Mouse (Mus musculus) CH12.LX (cell line): ENCODE data around the gene Tigd3.

Experiments
- CTCF ChIP-seq, 2 experiments: IDR thresholded peaks in 1 of 2; conservative IDR thresholded peaks in 1 of 2; 2 replicates each; pipeline ENCODE4 v1.5.1; 2011 to 2012; ENCODE audit warnings: low read depth in 2 of 2, low read length in 2 of 2, improper control_type of control experiment in 1 of 2, inconsistent platforms in 1 of 2, mild to moderate bottlenecking in 1 of 2, moderate library complexity in 1 of 2
- E2F4 ChIP-seq: IDR thresholded peaks from 2 replicates; pipeline ENCODE4 v1.6.1; 2011; ENCODE audit warnings: low read depth, low read length, improper control_type of control experiment; ENCODE audit not compliant: insufficient replicate concordance
- EP300 ChIP-seq: IDR thresholded peaks from 2 replicates; pipeline ENCODE4 v1.6.1; 2011; ENCODE audit warnings: low read length, improper control_type of control experiment
- MAFK ChIP-seq: IDR thresholded peaks from 2 replicates; pipeline ENCODE4 v1.6.1; 2011; ENCODE audit warnings: low read length, improper control_type of control experiment; ENCODE audit not compliant: insufficient replicate concordance
- MAX ChIP-seq: IDR thresholded peaks from 2 replicates; pipeline ENCODE4 v1.6.1; 2011; ENCODE audit warnings: low read length, improper control_type of control experiment
- NELFE ChIP-seq: IDR thresholded peaks from 2 replicates; pipeline ENCODE4 v1.6.1; 2011; ENCODE audit warnings: low read depth, low read length, improper control_type of control experiment
- POLR2A ChIP-seq: IDR thresholded peaks from 2 replicates; pipeline ENCODE4 v1.6.1; 2011; ENCODE audit warnings: low read depth, mild to moderate bottlenecking, improper control_type of control experiment, low read length
- RCOR1 ChIP-seq: conservative IDR thresholded peaks from 2 replicates; pipeline ENCODE4 v1.6.1; 2012; ENCODE audit warnings: low read depth, mild to moderate bottlenecking, inconsistent platforms, low read length, improper control_type of control experiment
- SIN3A ChIP-seq: IDR thresholded peaks from 2 replicates; pipeline ENCODE4 v1.6.1; 2012; ENCODE audit warnings: low read length, improper control_type of control experiment, inconsistent platforms
- TBP ChIP-seq: conservative IDR thresholded peaks from 2 replicates; pipeline ENCODE4 v1.6.1; 2011; ENCODE audit warnings: low read depth, low read length, improper control_type of control experiment
- USF2 ChIP-seq: conservative IDR thresholded peaks from 2 replicates; pipeline ENCODE4 v1.6.1; 2011; ENCODE audit warnings: low read depth, low read length, improper control_type of control experiment
- ZMIZ1 ChIP-seq: IDR thresholded peaks from 2 replicates; pipeline ENCODE4 v1.6.1; 2012; ENCODE audit warnings: low read depth, mild to moderate bottlenecking, inconsistent platforms, low read length, improper control_type of control experiment

- no peak for TF ChIP-seq E2F4
- no peak for TF ChIP-seq TBP
- TF ChIP-seq MAX, result no peak
- no peak for TF ChIP-seq CTCF (conservative IDR thresholded peaks at IDR 0.05 in 1 of 2, IDR thresholded peaks at IDR 0.05 in 1 of 2; ENCODE audit: low read depth in 2 of 2, low read length in 2 of 2)
- no peak for TF ChIP-seq EP300
- no peak for TF ChIP-seq ZMIZ1
- TF ChIP-seq SIN3A, result no peak
- no peak for TF ChIP-seq USF2
- no peak for TF ChIP-seq POLR2A
- TF ChIP-seq MAFK, result no peak
- no peak for TF ChIP-seq RCOR1
- no peak for TF ChIP-seq NELFE
Observed at GRCm38 (mm10) chr19:5943404-5943803, 49.5 kb upstream of the Tigd3 start.
